Mouse (Mus musculus) lung, postnatal 0 days (tissue): Measurements from ENCODE around the gene Slc30a3.

Source experiments
- CTCF ChIP-seq: IDR thresholded peaks from 2 replicates; pipeline ENCODE4 v1.5.1; 2016; ENCODE audit warnings: antibody characterized with exemption, mild to moderate bottlenecking
- EP300 ChIP-seq: IDR thresholded peaks from 2 replicates; pipeline ENCODE4 v1.6.1; 2016; ENCODE audit warnings: antibody characterized with exemption, mild to moderate bottlenecking, control low read depth

DNA sequence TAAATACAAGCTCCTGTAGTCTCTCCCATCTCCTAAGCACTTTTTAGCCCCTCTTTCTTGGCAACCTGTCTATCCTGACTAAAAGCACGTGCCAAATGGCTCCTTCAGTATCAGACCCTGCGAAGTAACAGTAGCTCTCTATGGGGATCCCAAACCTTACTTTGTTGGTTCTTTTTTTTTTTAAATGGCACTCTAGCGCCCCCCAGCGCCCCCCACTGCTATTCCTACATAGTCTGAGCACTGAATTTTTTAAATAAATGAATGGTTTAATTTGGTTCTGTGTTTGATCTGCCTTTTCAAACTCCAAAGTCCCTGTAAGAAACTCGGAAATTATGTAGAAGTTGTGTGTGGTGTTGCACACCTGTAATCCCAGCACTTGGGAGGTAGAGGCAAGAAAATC lies 18.0 kb upstream of the Slc30a3 start:
- TF ChIP-seq CTCF (no peak), EP300 (no peak)
